30 mouse cellular contexts compared by ENCODE assay signal in the genomic region with DNA sequence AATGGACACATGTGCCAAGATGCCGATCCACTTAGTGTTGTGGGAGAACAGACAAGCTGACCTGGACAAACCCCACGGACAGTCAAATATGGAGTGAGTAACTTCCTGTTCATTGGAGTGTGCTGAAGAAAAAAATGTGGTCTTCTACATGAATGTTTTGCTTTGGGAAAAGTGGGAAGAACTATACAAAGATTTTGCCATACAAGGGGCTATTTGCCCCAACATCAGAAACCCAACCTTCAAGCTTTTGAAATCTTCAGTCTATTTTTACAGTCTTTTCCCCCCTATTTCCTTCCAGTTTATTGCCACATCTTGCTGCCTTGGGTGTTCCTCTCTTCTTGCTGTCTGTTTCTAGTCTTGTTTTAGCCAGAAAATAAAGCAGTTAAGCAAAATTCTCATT.
A peak's percentile ranks its signal among the peaks of the same experiment; 100 is the strongest.
DNase-seq lines count a peak whose midpoint lies in the region; ATAC-seq and TF ChIP-seq lines count a peak whose summit lies in the region.
"Had no signal": no experiment of that assay in that cellular context is flagged by ENCODE, and none has a peak within 500 bp of the region (broad histone marks: within the 10 kb centered on the region; RNA-seq: fewer than 3 reads in every experiment).

No protein-coding gene starts in this region.

- TF ChIP-seq CTCF in Patski (IDR thresholded peaks at IDR 0.05): no peak

- no peak overlapping the region for H3K9ac ChIP-seq in midbrain, embryonic 11.5 days (ENCODE audit: low read length)
- H3K9ac ChIP-seq: embryonic facial prominence, embryonic 12.5 days; embryonic facial prominence, embryonic 15.5 days; forebrain, embryonic 12.5 days; forebrain, embryonic 15.5 days; heart, embryonic 12.5 days; heart, embryonic 15.5 days; hindbrain, embryonic 13.5 days; intestine, embryonic 15.5 days had no signal

- no peaks in the 10 kb centered on the region for H3K36me3 ChIP-seq in midbrain, embryonic 11.5 days (ENCODE audit: control insufficient read depth, insufficient read depth, low read length)
- H3K36me3 ChIP-seq: embryonic facial prominence, embryonic 12.5 days; embryonic facial prominence, embryonic 15.5 days; forebrain, embryonic 12.5 days; forebrain, embryonic 15.5 days; G1E; heart, embryonic 12.5 days; heart, embryonic 15.5 days; hindbrain, embryonic 10.5 days; hindbrain, embryonic 13.5 days; intestine, embryonic 15.5 days had no signal

- no peaks in the 10 kb centered on the region for H3K4me1 ChIP-seq in midbrain, embryonic 11.5 days (ENCODE audit: control insufficient read depth, insufficient read depth, low read length)
- H3K4me1 ChIP-seq: embryonic facial prominence, embryonic 12.5 days; embryonic facial prominence, embryonic 15.5 days; forebrain, embryonic 12.5 days; forebrain, embryonic 15.5 days; hindbrain, embryonic 10.5 days; hindbrain, embryonic 13.5 days; intestine, embryonic 15.5 days had no signal

- DNase-seq in 416B (ENCODE audit: low read depth): peak; percentile 93
- peak; percentile 43 for DNase-seq in Patski (ENCODE audit: low read depth, low spot score)
- no peak for DNase-seq in midbrain, embryonic 11.5 days (ENCODE audit: low spot score, missing footprints)
- no peak for DNase-seq in spleen, adult 12 weeks (ENCODE audit: low spot score)
- no peak for DNase-seq in gastrocnemius, adult 8-10 months (ENCODE audit: low spot score in 2 of 2)
- DNase-seq: adrenal gland, adult 8-10 months; adrenal gland, postnatal 25 days; B cell, adult 2 months; cerebellum, adult 18-20 months; cerebellum, adult 9-10 months; cerebellum, postnatal 25 days; gastrocnemius, postnatal 10 days; heart, adult 18-20 months; heart, postnatal 10 days; heart, postnatal 36 days had no signal

- H3K27me3 ChIP-seq in Patski: no peaks in the 10 kb centered on the region
- H3K27me3 ChIP-seq in midbrain, embryonic 11.5 days (ENCODE audit: control insufficient read depth, insufficient read depth, low read length): no peaks in the 10 kb centered on the region
- H3K27me3 ChIP-seq: CH12.LX; embryonic facial prominence, embryonic 12.5 days; embryonic facial prominence, embryonic 15.5 days; forebrain, embryonic 12.5 days; forebrain, embryonic 15.5 days; heart, embryonic 12.5 days; heart, embryonic 15.5 days; hindbrain, embryonic 13.5 days; intestine, embryonic 15.5 days had no signal

- CTCF ChIA-PET in Patski (lab: Charles Lee): interaction anchor here (1.1 kb wide), 1 partner anchor 11 kb away, joined by 3 read pairs; no protein-coding TSS in a partner anchor

- H3K4me2 ChIP-seq in midbrain, embryonic 11.5 days: no peak overlapping the region
- H3K4me2 ChIP-seq: embryonic facial prominence, embryonic 12.5 days; embryonic facial prominence, embryonic 15.5 days; forebrain, embryonic 12.5 days; forebrain, embryonic 15.5 days; heart, embryonic 12.5 days; heart, embryonic 15.5 days; hindbrain, embryonic 13.5 days; intestine, embryonic 15.5 days had no signal

- ATAC-seq in Patski: peak; percentile 39
- ATAC-seq in granulocyte monocyte progenitor cell, adult 5-6 weeks (replicated peaks; ENCODE audit: poor library complexity, severe bottlenecking): peak; percentile 38
- no peak for ATAC-seq in midbrain, embryonic 11.5 days (ENCODE audit: low FRiP score)
- ATAC-seq: activated CD4-positive, CD25-positive, alpha-beta regulatory T cell, adult 4 months; forebrain, embryonic 15.5 days; hindbrain, embryonic 16.5 days; intestine, embryonic 15.5 days had no signal

- POLR2A ChIA-PET in Patski (lab: Charles Lee): interaction anchor here (0.7 kb wide), 1 partner anchor 10 kb away, joined by 3 read pairs; no protein-coding TSS in a partner anchor

- no peak overlapping the region for H3K4me3 ChIP-seq in midbrain, embryonic 11.5 days (ENCODE audit: low read depth, low read length)
- H3K4me3 ChIP-seq: embryonic facial prominence, embryonic 12.5 days; embryonic facial prominence, embryonic 15.5 days; erythroblast, embryonic 14.5 days; forebrain, embryonic 12.5 days; forebrain, embryonic 15.5 days; heart, embryonic 12.5 days; heart, embryonic 15.5 days; hindbrain, embryonic 10.5 days; hindbrain, embryonic 13.5 days; intestine, embryonic 15.5 days had no signal

- in situ Hi-C loops in Patski (cut with MboI; ENCODE audit: low pct_unique_long_range_greater_than_20kb): no loop called here

- H3K9me3 ChIP-seq in midbrain, embryonic 11.5 days (ENCODE audit: control insufficient read depth, low read length): no peaks in the 10 kb centered on the region
- H3K9me3 ChIP-seq: embryonic facial prominence, embryonic 12.5 days; embryonic facial prominence, embryonic 15.5 days; forebrain, embryonic 12.5 days; forebrain, embryonic 15.5 days; G1E; heart, embryonic 12.5 days; heart, embryonic 15.5 days; hindbrain, embryonic 10.5 days; hindbrain, embryonic 13.5 days; intestine, embryonic 15.5 days had no signal

- WGBS in midbrain, embryonic 11.5 days: 97% methylated on average over 2 of the region's 2 CpGs

- H3K27ac ChIP-seq in midbrain, embryonic 11.5 days (ENCODE audit: low read depth, low read length): no peak overlapping the region
- H3K27ac ChIP-seq: embryonic facial prominence, embryonic 12.5 days; embryonic facial prominence, embryonic 15.5 days; forebrain, embryonic 12.5 days; forebrain, embryonic 15.5 days; heart, embryonic 15.5 days; hindbrain, embryonic 10.5 days; hindbrain, embryonic 13.5 days; intestine, embryonic 15.5 days had no signal

Comparison
In these comparisons a context has a peak if more than half of its experiments do, and no peak if none do; other contexts are left out.
1. DNase-seq: peak in 416B (single experiment) and Patski (single experiment); none in midbrain, embryonic 11.5 days (single experiment), spleen, adult 12 weeks (single experiment) and gastrocnemius, adult 8-10 months (0 of 2).